Mouse (Mus musculus): ENCODE results near the gene Ahdc1.

DNA sequence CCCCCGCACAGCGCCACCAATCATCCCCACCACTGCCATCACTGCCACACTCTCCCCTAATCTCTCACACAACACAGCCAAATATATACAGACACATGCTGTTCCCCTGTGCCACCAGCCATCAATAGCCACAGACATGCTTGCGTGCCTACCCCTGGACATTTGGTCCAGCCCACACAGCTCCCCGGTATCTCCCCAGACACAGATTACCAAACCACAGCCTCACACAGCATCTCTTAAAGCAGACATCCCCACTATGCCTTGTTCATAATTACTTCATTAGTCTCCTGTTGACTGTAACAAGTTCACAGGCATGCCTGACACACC, 80.4 kb downstream of the Ahdc1 start:
- TF ChIP-seq CTCF (IDR thresholded peaks at IDR 0.05; ENCODE audit: low read depth, low read length) = no peak
- TF ChIP-seq GATA1 (IDR thresholded peaks at IDR 0.05; ENCODE audit: borderline replicate concordance, low read length) = no peak
- TF ChIP-seq POLR2AphosphoS5 (IDR thresholded peaks at IDR 0.05; ENCODE audit: insufficient replicate concordance, low read depth, low read length) = no peak

Data from G1E (cell line).